Mouse (Mus musculus): Measurements from ENCODE around the gene Vars. TPM values are rescaled to one million over a fixed set of nuclear protein-coding genes. Genes with fewer than 3 reads are reported as not detected.
A peak's percentile ranks its signal among the peaks of the same experiment; 100 is the strongest.

Gene Vars
- total RNA-seq, 2 experiments from 2014 or later: 55.1 to 56.7 TPM

DNA sequence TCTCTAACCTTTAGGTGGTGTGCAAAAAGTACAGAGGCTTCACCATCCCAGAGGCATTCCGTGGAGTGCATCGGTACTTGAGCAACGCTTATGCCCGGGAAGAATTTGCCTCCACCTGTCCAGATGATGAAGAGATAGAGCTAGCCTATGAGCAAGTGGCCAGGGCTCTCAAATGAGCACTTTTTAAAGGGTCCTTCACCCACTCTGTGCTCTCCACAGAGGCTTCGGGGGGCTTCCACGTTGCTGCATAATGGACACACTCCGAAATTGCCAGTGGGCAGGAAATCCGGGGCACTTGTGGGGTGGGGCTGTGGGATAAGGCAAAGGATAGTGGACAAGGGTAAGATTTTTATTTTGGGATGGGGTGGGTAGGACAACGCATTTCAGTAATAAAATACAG is 57.5 kb downstream of the Vars start:
- DNase-seq (ENCODE audit: extremely low spot score in 1 of 2, low spot score in 2 of 2): no peak
- intact Hi-C loops (cut with DNase I): loop anchor here (5.0 kb wide), 1 partner anchor 36 kb away; no protein-coding TSS in a partner anchor

DNA sequence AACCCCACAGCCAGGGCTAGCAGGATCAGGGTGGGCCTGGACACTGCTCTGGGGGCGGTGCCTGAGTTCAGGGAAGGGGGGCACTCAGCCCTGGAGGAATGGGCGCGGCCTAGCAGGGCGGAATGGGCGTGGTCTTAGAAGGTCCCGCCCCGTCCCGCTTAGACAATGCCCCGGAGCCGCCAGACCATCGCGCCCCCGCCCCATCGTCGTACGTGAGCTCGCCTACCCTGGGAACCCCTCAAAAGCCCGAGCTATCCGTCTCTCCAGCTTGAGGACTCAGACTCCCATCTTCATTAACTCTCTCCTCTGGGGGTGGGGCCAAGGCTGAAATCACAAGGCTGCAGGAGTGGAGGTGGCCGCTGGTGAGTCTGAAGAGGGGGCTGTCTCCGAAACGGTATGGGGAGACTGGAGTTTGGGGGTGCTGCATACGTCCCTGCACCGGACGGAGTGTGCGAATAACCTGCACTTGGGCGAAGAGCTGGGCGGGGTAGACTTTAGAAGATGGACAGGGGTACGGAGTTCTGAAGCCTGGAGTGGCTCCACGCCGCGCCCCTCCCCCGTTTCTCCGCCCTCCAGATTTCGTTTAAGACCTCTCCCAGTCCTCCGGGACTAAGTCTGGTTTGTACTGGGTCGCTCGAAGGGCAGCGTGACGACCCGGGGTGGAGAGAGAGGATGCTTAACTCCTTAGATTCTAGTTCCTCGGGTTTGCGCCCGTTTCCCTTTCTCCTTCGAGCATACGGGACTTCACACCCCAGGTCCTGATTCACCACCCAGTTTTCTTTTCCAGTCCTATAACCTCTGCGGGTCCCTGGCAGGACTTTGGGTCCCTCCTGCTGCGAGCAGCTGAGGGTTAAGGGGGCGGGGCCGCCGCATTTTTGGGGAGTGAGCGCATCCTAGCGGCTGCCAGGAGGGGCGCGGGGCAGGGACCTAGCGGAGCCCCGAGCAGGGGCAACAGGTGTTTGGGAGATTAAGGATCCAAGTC is 58.4 kb downstream of the Vars start, which contains the start of gene Ddah2:
Gene Ddah2, plus strand, starts transcription at position 125 of the 982 bp plus-strand sequence.
- intact Hi-C loops (cut with DNase I): loop anchor here (5.0 kb wide), 1 partner anchor 37 kb away; no protein-coding TSS in a partner anchor
- DNase-seq (ENCODE audit: extremely low spot score in 1 of 2, low spot score in 2 of 2): peak; percentile 74 to 94

DNA sequence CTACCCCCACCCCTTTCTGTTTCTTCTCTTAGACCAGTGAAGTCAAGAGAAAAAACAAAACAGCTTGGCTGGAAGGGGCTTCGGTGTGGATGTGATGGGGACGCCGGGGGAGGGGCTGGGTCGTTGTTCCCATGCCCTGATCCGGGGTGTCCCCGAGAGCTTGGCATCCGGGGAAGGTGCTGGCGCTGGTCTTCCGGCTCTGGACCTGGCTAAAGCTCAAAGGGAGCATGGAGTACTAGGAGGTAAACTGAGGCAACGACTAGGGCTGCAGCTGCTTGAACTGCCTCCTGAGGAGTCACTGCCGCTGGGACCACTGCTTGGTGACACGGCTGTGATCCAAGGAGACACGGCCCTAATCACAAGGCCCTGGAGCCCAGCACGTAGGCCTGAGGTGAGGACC is 59.3 kb downstream of the Vars start:
- DNase-seq (ENCODE audit: extremely low spot score in 1 of 2, low spot score in 2 of 2): no peak
- intact Hi-C loops (cut with DNase I): no loop called here

DNA sequence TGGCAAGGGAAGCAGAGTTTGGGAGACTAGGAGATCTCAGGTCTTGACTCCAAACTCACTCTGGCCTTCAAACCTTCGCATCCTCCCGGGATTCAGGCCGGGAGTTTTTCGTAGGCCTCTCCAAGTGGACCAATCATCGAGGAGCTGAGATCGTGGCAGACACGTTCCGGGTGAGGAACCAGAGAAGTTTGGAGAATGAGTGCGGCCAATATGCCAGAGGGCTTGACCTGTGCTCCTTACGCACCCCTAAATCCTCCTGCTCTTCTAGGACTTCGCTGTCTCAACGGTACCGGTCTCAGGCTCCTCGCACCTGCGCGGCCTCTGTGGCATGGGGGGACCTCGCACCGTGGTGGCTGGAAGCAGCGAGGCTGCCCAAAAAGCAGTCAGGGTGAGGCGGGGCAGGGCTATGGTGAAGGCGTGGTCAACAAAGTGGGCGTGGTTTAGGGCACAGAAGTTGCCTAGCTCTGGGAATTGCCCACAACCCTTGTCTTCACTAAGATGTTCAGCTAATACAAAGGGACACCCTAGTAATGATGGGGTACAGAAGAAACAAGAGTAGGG is 60.0 kb downstream of the Vars start:
- no peak for DNase-seq (ENCODE audit: extremely low spot score in 1 of 2, low spot score in 2 of 2)
- intact Hi-C loops (cut with DNase I): no loop called here

DNA sequence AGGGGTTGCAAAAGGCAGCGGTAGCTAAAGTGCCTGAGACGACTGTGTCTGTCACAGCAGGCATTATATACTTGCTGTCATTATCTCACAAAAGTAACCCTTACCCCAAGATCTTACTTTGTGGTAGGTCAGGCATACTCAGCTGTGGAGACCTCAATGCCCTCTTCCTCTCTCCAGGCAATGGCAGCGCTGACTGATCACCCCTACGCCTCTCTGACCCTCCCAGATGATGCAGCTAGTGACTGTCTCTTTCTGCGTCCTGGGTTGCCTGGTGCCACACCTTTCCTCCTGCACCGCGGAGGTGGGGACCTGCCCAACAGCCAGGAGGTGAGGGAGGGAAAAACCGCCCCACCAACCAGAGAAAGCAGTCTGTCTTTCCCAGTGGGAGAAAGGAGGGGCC is 60.5 kb downstream of the Vars start:
- DNase-seq (ENCODE audit: extremely low spot score in 1 of 2, low spot score in 2 of 2): no peak
- intact Hi-C loops (cut with DNase I): no loop called here

DNA sequence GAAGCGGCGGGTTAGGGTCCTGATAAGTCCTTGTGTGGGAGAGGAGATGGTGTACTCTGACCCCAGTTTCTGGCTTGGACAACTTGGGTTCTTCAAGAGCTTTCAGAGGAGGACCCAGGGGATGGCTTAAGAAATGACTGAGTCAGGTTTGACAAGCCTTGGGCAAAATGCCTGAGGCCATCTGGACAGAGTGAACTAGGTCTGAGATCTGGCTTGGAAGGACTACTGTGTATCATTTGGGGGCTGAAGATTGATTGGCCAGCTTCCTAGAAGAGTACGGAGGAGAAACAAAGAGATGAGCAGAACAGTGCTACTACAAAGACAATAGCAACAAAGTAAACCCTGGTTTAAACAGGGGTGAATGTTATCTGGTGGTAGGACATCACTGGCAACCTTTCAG is 62.7 kb downstream of the Vars start:
- no peak for DNase-seq (ENCODE audit: extremely low spot score in 1 of 2, low spot score in 2 of 2)
- intact Hi-C loops (cut with DNase I): no loop called here

DNA sequence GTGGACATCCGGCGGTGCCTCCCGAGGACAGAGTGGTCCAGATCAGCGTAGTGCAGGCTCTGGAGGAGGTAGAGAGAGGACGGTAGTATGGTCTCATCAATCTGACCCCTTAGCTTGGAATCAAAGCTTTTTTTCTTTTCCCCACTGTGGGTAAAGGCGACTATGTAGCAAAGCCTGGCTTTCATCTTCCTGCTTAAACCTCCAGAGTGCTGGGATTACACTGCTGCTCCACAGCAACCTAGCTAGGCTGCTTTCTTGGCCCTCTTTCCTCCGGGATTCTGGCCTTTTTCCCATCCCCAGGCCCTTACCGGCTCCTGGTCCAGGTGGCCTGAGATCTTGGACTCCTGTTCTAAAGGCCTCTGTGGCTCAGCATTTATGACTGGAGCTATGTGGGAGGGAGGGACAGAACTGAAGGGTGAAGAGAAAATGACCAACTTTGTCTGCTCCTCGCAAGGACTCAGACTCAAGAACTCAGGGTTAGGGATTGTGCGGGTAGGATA is 63.6 kb downstream of the Vars start:
- intact Hi-C loops (cut with DNase I): no loop called here
- DNase-seq (ENCODE audit: extremely low spot score in 1 of 2, low spot score in 2 of 2): no peak

DNA sequence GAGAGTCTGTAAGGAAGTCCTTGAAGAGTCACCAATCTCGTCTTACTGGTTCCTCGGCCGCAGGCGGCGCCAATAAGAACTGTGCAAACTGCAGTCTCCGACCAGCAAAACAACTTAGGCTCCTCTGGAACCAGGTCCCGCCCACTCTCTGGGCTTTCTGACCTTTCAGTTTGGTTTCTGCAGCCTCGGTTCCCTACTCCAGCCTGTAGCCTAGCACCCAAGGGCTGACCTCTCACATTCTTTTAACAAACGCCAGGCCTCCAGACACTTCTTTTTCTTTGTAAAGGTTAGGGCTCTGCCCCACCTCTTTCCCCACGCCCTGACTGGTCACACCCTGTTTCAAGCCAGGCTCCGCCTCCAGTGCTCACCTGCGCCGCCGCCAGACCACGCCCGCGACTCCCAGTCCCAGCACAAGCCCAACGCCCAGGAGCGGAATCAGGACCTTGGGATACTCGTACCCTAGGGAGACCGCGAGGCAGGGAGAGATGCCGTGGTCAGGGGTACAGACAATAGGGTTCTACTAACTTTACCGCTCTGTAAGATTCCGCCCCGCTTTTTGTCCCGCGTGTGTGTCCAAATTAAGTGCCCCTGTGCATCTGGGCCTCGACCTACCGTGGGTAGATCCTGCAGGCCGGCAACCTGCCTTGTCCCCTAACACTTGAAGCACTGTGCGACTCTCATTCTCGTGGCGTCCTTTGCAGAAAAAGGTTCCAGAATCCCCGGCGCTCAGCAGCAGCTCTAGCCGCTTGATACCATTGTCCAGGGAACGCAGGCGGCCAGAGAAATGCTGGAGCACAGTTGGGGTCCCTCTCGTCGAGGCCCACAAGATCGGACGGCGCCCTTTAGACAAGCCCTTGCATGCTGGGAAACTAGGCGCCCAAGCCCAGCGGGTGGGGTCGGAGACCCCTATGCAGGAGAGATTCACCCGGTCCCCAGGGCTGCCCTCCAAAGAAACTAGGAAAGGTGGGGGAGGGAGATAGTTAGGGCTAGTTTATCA is 64.5 kb downstream of the Vars start, which contains the start of gene Ly6g6c:
Gene Ly6g6c, plus strand, starts transcription at position 438 of the 997 bp plus-strand sequence.
- peak in 1 of 2 experiments; percentile 59 for DNase-seq (ENCODE audit: extremely low spot score in 1 of 2, low spot score in 2 of 2)
- intact Hi-C loops (cut with DNase I): no loop called here

Other genes with a start within 250 kb of the Vars start
- gene Cyp21a1, start 196.4 kb upstream of the Vars start, total RNA-seq (2021): not detected
- gene Stk19, start 164.0 kb upstream of the Vars start, total RNA-seq (2021): 10 to 100 TPM; 57.4 to 69.4 TPM
- 10 to 100 TPM; 31.2 to 33.1 TPM for gene Dxo, start 164.0 kb upstream of the Vars start, total RNA-seq (2021)
- gene Skiv2l, start 150.8 kb upstream of the Vars start, total RNA-seq (2021): 10 to 100 TPM; 66.7 to 78.0 TPM
- gene Nelfe, start 150.6 kb upstream of the Vars start, total RNA-seq (2021): 10 to 100 TPM; 28.1 to 28.4 TPM
- gene Cfb, start 138.5 kb upstream of the Vars start, total RNA-seq (2021): under 1 TPM; 0.51 to 0.62 TPM
- 1 to 10 TPM; 6.3 to 6.8 TPM for gene Zbtb12, start 121.5 kb upstream of the Vars start, total RNA-seq (2021)
- not detected for gene Gm20547, start 118.9 kb upstream of the Vars start, total RNA-seq (2021)
- 1 to 10 TPM; 2.1 to 2.9 TPM for gene C2, start 102.7 kb upstream of the Vars start, total RNA-seq (2021)
- 100 to 1,000 TPM; 174 to 181 TPM for gene Ehmt2, start 102.5 kb upstream of the Vars start, total RNA-seq (2021)
- gene Slc44a4, start 86.5 kb upstream of the Vars start, total RNA-seq (2021): under 1 TPM; 0.14 to 0.30 TPM
- gene Neu1, start 69.7 kb upstream of the Vars start, total RNA-seq (2021): 10 to 100 TPM; 23.8 to 27.3 TPM
- gene Hspa1b, start 41.7 kb upstream of the Vars start, total RNA-seq (2021): 1 to 10 TPM; 1.2 to 2.0 TPM
- not detected for gene Gm20481, start 31.1 kb upstream of the Vars start, total RNA-seq (2021)
- 1 to 10 TPM; 3.0 to 5.4 TPM for gene Hspa1a, start 28.8 kb upstream of the Vars start, total RNA-seq (2021)
- gene Hspa1l, start 28.3 kb upstream of the Vars start, total RNA-seq (2021): under 1 TPM in 1 of 2 experiments, not detected in 1; 0.20 TPM
- gene Lsm2, start 19.1 kb upstream of the Vars start, total RNA-seq (2021): 10 to 100 TPM; 25.4 to 27.2 TPM
- under 1 TPM; 0.18 to 0.19 TPM for gene Vwa7, start 15.6 kb downstream of the Vars start, total RNA-seq (2021)
- gene Sapcd1, start 27.0 kb downstream of the Vars start, total RNA-seq (2021): 1 to 10 TPM in 1 of 2 experiments, under 1 TPM in 1; 0.83 to 1.0 TPM
- gene Msh5, start 45.8 kb downstream of the Vars start, total RNA-seq (2021): under 1 TPM; 0.81 to 0.97 TPM
- gene Clic1, start 49.0 kb downstream of the Vars start, total RNA-seq (2021): 10 to 100 TPM; 14.3 to 15.8 TPM
- gene Ddah2, start 58.0 kb downstream of the Vars start, total RNA-seq (2021): 10 to 100 TPM; 26.3 to 31.1 TPM
- not detected for gene Ly6g6c, start 64.4 kb downstream of the Vars start, total RNA-seq (2021)
- not detected for gene Mpig6b, start 65.2 kb downstream of the Vars start, total RNA-seq (2021)
- 1 to 10 TPM; 1.6 to 2.3 TPM for gene Ly6g6e, start 75.9 kb downstream of the Vars start, total RNA-seq (2021)
- gene Ly6g6d, start 77.1 kb downstream of the Vars start, total RNA-seq (2021): 1 to 10 TPM in 1 of 2 experiments, not detected in 1; 1.1 TPM
- gene Ly6g6f, start 84.6 kb downstream of the Vars start, total RNA-seq (2021): not detected
- 10 to 100 TPM; 84.4 to 91.5 TPM for gene Abhd16a, start 88.3 kb downstream of the Vars start, total RNA-seq (2021)
- not detected for gene Ly6g5c, start 107.3 kb downstream of the Vars start, total RNA-seq (2021)
- under 1 TPM; 0.58 to 0.81 TPM for gene Ly6g5b, start 114.4 kb downstream of the Vars start, total RNA-seq (2021)
- 10 to 100 TPM; 13.2 to 17.7 TPM for gene Gpank1, start 120.5 kb downstream of the Vars start, total RNA-seq (2021)
- 100 to 1,000 TPM; 196 to 210 TPM for gene Csnk2b, start 121.1 kb downstream of the Vars start, total RNA-seq (2021)
- gene D17H6S53E, start 125.4 kb downstream of the Vars start, total RNA-seq (2021): 10 to 100 TPM; 23.8 to 24.6 TPM
- gene Apom, start 131.1 kb downstream of the Vars start, total RNA-seq (2021): under 1 TPM in 1 of 2 experiments, not detected in 1; 0.34 TPM
- gene Bag6, start 134.2 kb downstream of the Vars start, total RNA-seq (2021): 100 to 1,000 TPM; 297 to 299 TPM
- gene Prrc2a, start 163.9 kb downstream of the Vars start, total RNA-seq (2021): 100 to 1,000 TPM; 261 to 270 TPM
- 10 to 100 TPM in 1 of 2 experiments, 1 to 10 TPM in 1; 8.0 to 12.5 TPM for gene Aif1, start 175.1 kb downstream of the Vars start, total RNA-seq (2021)
- 10 to 100 TPM; 13.7 to 14.9 TPM for gene Lst1, start 187.5 kb downstream of the Vars start, total RNA-seq (2021)
- 1 to 10 TPM in 1 of 2 experiments, under 1 TPM in 1; 0.77 to 1.4 TPM for gene Ltb, start 193.5 kb downstream of the Vars start, total RNA-seq (2021)
- gene Tnf, start 201.0 kb downstream of the Vars start, total RNA-seq (2021): under 1 TPM in 1 of 2 experiments, not detected in 1; 0.19 TPM
- gene Lta, start 204.4 kb downstream of the Vars start, total RNA-seq (2021): 1 to 10 TPM in 1 of 2 experiments, under 1 TPM in 1; 0.51 to 1.1 TPM
- gene Gm16181, start 219.8 kb downstream of the Vars start, total RNA-seq (2021): not detected
- gene Atp6v1g2, start 232.7 kb downstream of the Vars start, total RNA-seq (2021): 100 to 1,000 TPM; 329 to 351 TPM
- 10 to 100 TPM; 12.7 to 14.6 TPM for gene Nfkbil1, start 234.8 kb downstream of the Vars start, total RNA-seq (2021)
- gene Ddx39b, start 240.8 kb downstream of the Vars start, total RNA-seq (2021): 100 to 1,000 TPM; 255 to 261 TPM